Mouse (Mus musculus) megakaryocyte, embryonic 14.5 days (primary cell): ENCODE results near the gene Rpl18a.

Source experiments
- FLI1 ChIP-seq: IDR thresholded peaks from 2 replicates; pipeline ENCODE4 v1.6.1; 2012; ENCODE audit warnings: low read length, inconsistent platforms, mixed read lengths
- GATA1 ChIP-seq: IDR thresholded peaks from 3 replicates; pipeline ENCODE4 v1.6.1; 2012; ENCODE audit warnings: mixed read lengths, low read length, inconsistent platforms, borderline replicate concordance

- TF ChIP-seq GATA1 (no peak), FLI1 (no peak)
Observed at GRCm38 (mm10) chr8:70869199-70869571, 28.0 kb downstream of the Rpl18a start.
